Mouse (Mus musculus): ENCODE data around the gene Taf1b. TPM values are rescaled to one million over a fixed set of nuclear protein-coding genes. Genes with fewer than 3 reads are reported as not detected.
A peak's percentile ranks its signal among the peaks of the same experiment; 100 is the strongest.

The Taf1b gene
- polyA plus RNA-seq, 1 experiment from 2014 or later, result 39.4 TPM

GRCm38 (mm10) chr12:24571523-24572392, 73.6 kb downstream of the Taf1b start, which contains the start of gene Grhl1:
Grhl1 (plus strand) TSS chr12:24572283.
- DNase-seq (ENCODE audit: low spot score), result peak; percentile 91
- 3% methylated on average over 45 of the region's 64 CpGs for WGBS
- no peaks in the 10 kb centered on the region for H3K9me3 ChIP-seq (ENCODE audit: control insufficient read depth, low read length)

DNA sequence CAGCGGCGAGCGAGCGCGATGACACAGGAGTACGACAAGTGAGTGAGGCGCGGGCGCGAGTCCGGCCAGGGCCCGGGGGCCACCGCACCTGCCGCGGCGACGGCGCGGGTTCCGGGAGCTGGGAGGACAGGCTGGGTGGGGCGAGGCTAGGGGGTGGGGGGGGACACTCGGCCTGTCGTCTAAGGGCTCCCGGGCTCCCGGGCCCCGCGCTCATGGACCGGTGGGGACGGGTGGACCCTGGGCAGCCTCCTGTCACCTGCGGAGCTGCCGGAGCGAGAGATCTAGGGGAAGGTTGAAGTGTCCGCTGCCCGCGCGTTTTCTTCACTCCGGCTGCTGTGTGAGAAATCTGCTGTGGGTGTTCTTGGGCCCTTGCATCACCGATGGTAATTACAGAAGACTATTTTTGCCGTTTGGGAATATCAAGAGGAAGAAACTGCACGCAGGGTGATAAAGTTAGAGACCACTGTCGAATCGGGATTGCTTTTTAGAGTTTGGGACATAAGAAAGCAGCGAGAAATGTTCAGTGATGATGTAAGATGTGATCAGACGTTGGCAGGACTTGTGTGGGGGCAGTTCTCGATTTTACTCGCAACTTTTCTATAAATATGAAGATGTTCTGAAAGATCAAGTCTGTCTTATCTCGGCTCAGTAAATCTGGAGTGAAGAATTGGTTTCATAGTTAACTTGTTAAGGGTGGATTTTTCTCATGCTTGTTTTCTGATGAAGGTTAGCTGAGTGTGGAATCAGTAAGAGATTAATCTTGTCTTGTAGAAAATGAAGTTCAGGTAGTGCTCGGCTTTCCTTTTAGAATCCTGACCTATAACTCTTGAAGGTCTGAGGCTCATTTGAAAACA, 74.5 kb downstream of the Taf1b start:
- 6% methylated on average over 42 of the region's 48 CpGs for WGBS
- Histone ChIP-seq H3K4me3 (replicated peaks; ENCODE audit: low read length) (peak overlapping the region; percentile 68), H3K4me1 (replicated peaks; ENCODE audit: control insufficient read depth, insufficient read depth, low read length) (no peaks in the 10 kb centered on the region), H3K9me3 (ENCODE audit: control insufficient read depth, low read length) (no peaks in the 10 kb centered on the region), H3K27me3 (ENCODE audit: control insufficient read depth, insufficient read depth, low read length) (peaks cover 33% of the 10 kb centered on the region), H3K9ac (peak overlapping the region; percentile 54), H3K36me3 (replicated peaks; ENCODE audit: control insufficient read depth, insufficient read depth) (no peaks in the 10 kb centered on the region), H3K4me2 (replicated peaks) (peak overlapping the region; percentile 74), H3K27ac (no peak overlapping the region)
- ATAC-seq (ENCODE audit: low FRiP score) (peak; percentile 54), DNase-seq (ENCODE audit: low spot score) (no peak)

More at GRCm38 (mm10) chr12:24571523-24572392, 73.6 kb downstream of the Taf1b start, which contains the start of gene Grhl1:
- H3K9ac ChIP-seq, result peak within 1 kb of the TSS; percentile 58
- peaks cover 33% of the 10 kb centered on the region for H3K27me3 ChIP-seq (ENCODE audit: control insufficient read depth, insufficient read depth, low read length)
- no peak within 1 kb of the TSS for H3K27ac ChIP-seq
- no peaks in the 10 kb centered on the region for H3K4me1 ChIP-seq (replicated peaks; ENCODE audit: control insufficient read depth, insufficient read depth, low read length)
- no peaks in the 10 kb centered on the region for H3K36me3 ChIP-seq (replicated peaks; ENCODE audit: control insufficient read depth, insufficient read depth)
- peak within 1 kb of the TSS; percentile 68 for H3K4me3 ChIP-seq (replicated peaks; ENCODE audit: low read length)
- H3K4me2 ChIP-seq (replicated peaks), result peak within 1 kb of the TSS; percentile 74
- ATAC-seq (ENCODE audit: low FRiP score), result peak; percentile 100

- peaks cover 33% of the 10 kb centered on the region for H3K27me3 ChIP-seq (ENCODE audit: control insufficient read depth, insufficient read depth, low read length)
- no peak for ATAC-seq (ENCODE audit: low FRiP score)
- no peak overlapping the region for H3K27ac ChIP-seq
- H3K36me3 ChIP-seq (replicated peaks; ENCODE audit: control insufficient read depth, insufficient read depth), result no peaks in the 10 kb centered on the region
- WGBS, result 65% methylated on average over 3 of the region's 3 CpGs
- no peak for DNase-seq (ENCODE audit: low spot score)
- H3K9me3 ChIP-seq (ENCODE audit: control insufficient read depth, low read length), result no peaks in the 10 kb centered on the region
- no peak overlapping the region for H3K4me3 ChIP-seq (replicated peaks; ENCODE audit: low read length)
- H3K4me2 ChIP-seq (replicated peaks), result peak overlapping the region; percentile 74; the same call in 1 of the 2 replicates
- no peak overlapping the region for H3K9ac ChIP-seq
- no peaks in the 10 kb centered on the region for H3K4me1 ChIP-seq (replicated peaks; ENCODE audit: control insufficient read depth, insufficient read depth, low read length)
These were observed 75.1 kb downstream of the Taf1b start for GRCm38 (mm10) chr12:24573275-24573580.

GRCm38 (mm10) chr12:24574870-24575269, 76.7 kb downstream of the Taf1b start:
- H3K4me3 ChIP-seq (replicated peaks; ENCODE audit: low read length), result no peak overlapping the region
- no peak overlapping the region for H3K9ac ChIP-seq
- H3K4me1 ChIP-seq (replicated peaks; ENCODE audit: control insufficient read depth, insufficient read depth, low read length), result no peaks in the 10 kb centered on the region
- H3K36me3 ChIP-seq (replicated peaks; ENCODE audit: control insufficient read depth, insufficient read depth), result no peaks in the 10 kb centered on the region
- peaks cover 33% of the 10 kb centered on the region for H3K27me3 ChIP-seq (ENCODE audit: control insufficient read depth, insufficient read depth, low read length)
- no peaks in the 10 kb centered on the region for H3K9me3 ChIP-seq (ENCODE audit: control insufficient read depth, low read length)
- no peak overlapping the region for H3K4me2 ChIP-seq (replicated peaks)
- H3K27ac ChIP-seq, result no peak overlapping the region
- 67% methylated on average over 7 of the region's 7 CpGs for WGBS
- DNase-seq (ENCODE audit: low spot score) (no peak), ATAC-seq (ENCODE audit: low FRiP score) (no peak)

- H3K9ac ChIP-seq, result no peak overlapping the region
- H3K4me3 ChIP-seq (replicated peaks; ENCODE audit: low read length), result no peak overlapping the region
- no peak overlapping the region for H3K4me2 ChIP-seq (replicated peaks)
- no peaks in the 10 kb centered on the region for H3K36me3 ChIP-seq (replicated peaks; ENCODE audit: control insufficient read depth, insufficient read depth)
- H3K4me1 ChIP-seq (replicated peaks; ENCODE audit: control insufficient read depth, insufficient read depth, low read length), result no peaks in the 10 kb centered on the region
- DNase-seq (ENCODE audit: low spot score) (no peak), ATAC-seq (ENCODE audit: low FRiP score) (no peak)
- WGBS, result 78% methylated on average over 1 of the region's 1 CpGs
- H3K27me3 ChIP-seq (ENCODE audit: control insufficient read depth, insufficient read depth, low read length), result no peaks in the 10 kb centered on the region
- no peaks in the 10 kb centered on the region for H3K9me3 ChIP-seq (ENCODE audit: control insufficient read depth, low read length)
- H3K27ac ChIP-seq, result no peak overlapping the region
These were observed 82.3 kb downstream of the Taf1b start for GRCm38 (mm10) chr12:24580452-24580851.

GRCm38 (mm10) chr12:24580996-24581683, 83.0 kb downstream of the Taf1b start:
- Histone ChIP-seq H3K27ac (no peak overlapping the region), H3K4me2 (replicated peaks) (no peak overlapping the region), H3K27me3 (ENCODE audit: control insufficient read depth, insufficient read depth, low read length) (no peaks in the 10 kb centered on the region), H3K9ac (no peak overlapping the region), H3K9me3 (ENCODE audit: control insufficient read depth, low read length) (no peaks in the 10 kb centered on the region), H3K4me1 (replicated peaks; ENCODE audit: control insufficient read depth, insufficient read depth, low read length) (no peaks in the 10 kb centered on the region), H3K4me3 (replicated peaks; ENCODE audit: low read length) (no peak overlapping the region), H3K36me3 (replicated peaks; ENCODE audit: control insufficient read depth, insufficient read depth) (no peaks in the 10 kb centered on the region)
- DNase-seq (ENCODE audit: low spot score) (no peak), ATAC-seq (ENCODE audit: low FRiP score) (peak; percentile 53; the same call in 1 of the 2 replicates)
- 51% methylated on average over 14 of the region's 14 CpGs for WGBS

GRCm38 (mm10) chr12:24583653-24584052, 85.5 kb downstream of the Taf1b start:
- WGBS, result 82% methylated on average over 3 of the region's 3 CpGs
- no peaks in the 10 kb centered on the region for H3K36me3 ChIP-seq (replicated peaks; ENCODE audit: control insufficient read depth, insufficient read depth)
- no peaks in the 10 kb centered on the region for H3K27me3 ChIP-seq (ENCODE audit: control insufficient read depth, insufficient read depth, low read length)
- no peak overlapping the region for H3K4me3 ChIP-seq (replicated peaks; ENCODE audit: low read length)
- ATAC-seq (ENCODE audit: low FRiP score) (no peak), DNase-seq (ENCODE audit: low spot score) (no peak)
- H3K4me1 ChIP-seq (replicated peaks; ENCODE audit: control insufficient read depth, insufficient read depth, low read length), result no peaks in the 10 kb centered on the region
- H3K4me2 ChIP-seq (replicated peaks), result no peak overlapping the region
- no peak overlapping the region for H3K9ac ChIP-seq
- no peaks in the 10 kb centered on the region for H3K9me3 ChIP-seq (ENCODE audit: control insufficient read depth, low read length)
- no peak overlapping the region for H3K27ac ChIP-seq

DNA sequence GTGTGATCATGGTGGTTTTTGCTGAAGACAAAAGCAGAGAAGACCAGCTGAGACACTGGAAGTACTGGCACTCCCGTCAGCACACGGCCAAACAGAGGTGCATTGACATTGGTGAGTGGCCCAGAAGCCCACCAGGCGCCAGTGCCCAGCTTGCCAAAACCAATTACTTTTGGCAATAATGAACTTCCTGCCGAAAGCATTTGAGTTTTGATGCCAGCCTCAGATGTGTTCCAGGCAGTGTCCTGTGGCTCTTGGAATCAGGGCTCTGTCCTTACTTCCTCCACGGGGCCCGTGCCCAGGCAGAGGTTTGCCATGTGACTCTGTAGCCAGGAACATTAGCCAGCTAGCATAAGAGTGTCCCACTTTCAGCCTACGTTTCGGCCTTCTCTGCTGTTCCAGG, 86.7 kb downstream of the Taf1b start:
- H3K9me3 ChIP-seq (ENCODE audit: control insufficient read depth, low read length), result no peaks in the 10 kb centered on the region
- no peak for ATAC-seq (ENCODE audit: low FRiP score)
- H3K4me3 ChIP-seq (replicated peaks; ENCODE audit: low read length), result no peak overlapping the region
- H3K27ac ChIP-seq, result no peak overlapping the region
- no peak overlapping the region for H3K4me2 ChIP-seq (replicated peaks)
- H3K27me3 ChIP-seq (ENCODE audit: control insufficient read depth, insufficient read depth, low read length), result no peaks in the 10 kb centered on the region
- H3K9ac ChIP-seq, result no peak overlapping the region
- WGBS, result 83% methylated on average over 8 of the region's 8 CpGs
- H3K4me1 ChIP-seq (replicated peaks; ENCODE audit: control insufficient read depth, insufficient read depth, low read length), result no peaks in the 10 kb centered on the region
- no peaks in the 10 kb centered on the region for H3K36me3 ChIP-seq (replicated peaks; ENCODE audit: control insufficient read depth, insufficient read depth)
- DNase-seq (ENCODE audit: low spot score), result no peak

DNA sequence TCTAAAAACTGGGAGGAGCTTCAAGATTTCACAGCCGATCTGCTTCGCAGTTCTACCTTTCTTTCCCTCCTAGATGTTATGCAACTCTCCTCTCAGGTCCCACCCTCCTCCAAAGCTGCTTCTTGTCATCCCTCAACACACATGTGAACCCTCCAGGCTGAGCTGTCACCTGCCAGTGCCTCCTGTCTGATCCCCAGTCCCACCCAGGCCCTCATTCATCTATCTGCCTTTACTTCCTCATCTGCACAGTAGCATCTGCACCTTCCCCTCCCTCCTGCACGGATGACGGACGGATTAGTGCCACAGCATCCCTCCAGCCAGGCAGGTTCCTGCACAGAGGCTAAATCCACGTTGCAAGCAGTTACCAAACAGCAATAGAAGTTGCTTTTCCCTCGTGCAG, 88.0 kb downstream of the Taf1b start:
- H3K4me2 ChIP-seq (replicated peaks), result no peak overlapping the region
- no peak for ATAC-seq (ENCODE audit: low FRiP score)
- H3K27ac ChIP-seq, result no peak overlapping the region
- no peaks in the 10 kb centered on the region for H3K4me1 ChIP-seq (replicated peaks; ENCODE audit: control insufficient read depth, insufficient read depth, low read length)
- no peak overlapping the region for H3K4me3 ChIP-seq (replicated peaks; ENCODE audit: low read length)
- H3K36me3 ChIP-seq (replicated peaks; ENCODE audit: control insufficient read depth, insufficient read depth), result no peaks in the 10 kb centered on the region
- DNase-seq (ENCODE audit: low spot score), result no peak
- H3K27me3 ChIP-seq (ENCODE audit: control insufficient read depth, insufficient read depth, low read length), result no peaks in the 10 kb centered on the region
- H3K9me3 ChIP-seq (ENCODE audit: control insufficient read depth, low read length), result no peaks in the 10 kb centered on the region
- WGBS, result 81% methylated on average over 7 of the region's 7 CpGs
- H3K9ac ChIP-seq, result no peak overlapping the region
